Mouse (Mus musculus): Measurements from ENCODE around the gene Gpc2.

DNA sequence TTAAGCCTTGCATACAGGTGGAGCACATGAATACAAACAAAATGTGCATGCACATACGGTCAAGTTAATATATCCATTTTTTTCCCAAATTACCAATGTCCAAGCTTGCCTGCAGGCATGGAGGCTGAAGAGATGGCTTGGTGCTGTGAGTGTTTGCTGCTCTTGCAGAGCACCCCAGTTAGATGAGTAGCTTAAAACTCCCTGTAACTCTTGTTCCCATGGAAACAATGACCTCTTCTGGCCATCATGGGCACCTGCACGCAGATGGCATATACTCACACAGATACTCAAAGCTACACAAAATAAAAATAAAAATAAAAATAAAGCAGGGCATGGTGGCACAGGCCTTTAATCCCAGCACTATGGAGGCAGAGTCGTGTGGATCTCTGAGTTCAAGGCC, 26.7 kb downstream of the Gpc2 start:
- TF ChIP-seq POLR2A (IDR thresholded peaks at IDR 0.05; ENCODE audit: low read depth, low read length) (no peak), CTCF (IDR thresholded peaks at IDR 0.05; ENCODE audit: extremely low read depth, insufficient read depth, insufficient read length, insufficient replicate concordance) (no peak)
